Mouse (Mus musculus) thymus, postnatal 0 days (tissue): ENCODE data around the gene Cep170. TPM values are rescaled to one million over a fixed set of nuclear protein-coding genes. Genes with fewer than 3 reads are reported as not detected.
"Not testable (repeated sequence)": the region's sequence is repeated elsewhere in the genome, so short reads cannot be mapped to it uniquely, and the experiment has no call there.

Experiments used
- DNase-seq: peaks from one replicate; pipeline ENCODE4 v3.0.0-alpha.2; 2015; ENCODE audit warnings: low spot score
- polyA plus RNA-seq: library from polyadenylated mRNA; unstranded; fragments of >200 nt; fragmentation: Nextera tagmentation; extraction: Ambion mirVana; gene quantifications from 2 replicates; pipeline ENCODE4 v1.2.1, GENCODE M21; 2015

Gene Cep170
- polyA plus RNA-seq, result 15.0 and 16.4 TPM in 2 replicates

DNA sequence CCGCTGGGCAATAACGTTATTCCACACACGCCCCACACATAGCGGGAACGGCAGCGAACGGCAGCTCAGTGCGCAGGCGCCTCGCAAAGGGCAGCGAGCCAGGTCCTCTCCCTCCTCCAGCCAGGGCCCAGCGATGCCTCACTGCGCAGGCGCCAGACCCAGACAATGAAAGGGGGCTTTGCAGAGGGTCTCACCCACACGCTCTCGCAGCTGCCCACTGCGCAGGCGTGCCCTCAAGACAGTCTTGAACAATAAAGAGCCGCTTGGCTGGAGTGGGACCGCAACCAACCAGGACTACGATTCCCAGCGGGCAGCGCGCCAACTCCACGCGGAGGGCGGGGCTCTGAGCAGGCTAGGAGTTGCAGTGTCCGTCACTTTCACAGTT is at the start of gene Cep170:
TSS of gene Cep170 (minus strand) at position 32 of the 385 bp plus-strand sequence.
- peak; percentile 93 for DNase-seq

DNA sequence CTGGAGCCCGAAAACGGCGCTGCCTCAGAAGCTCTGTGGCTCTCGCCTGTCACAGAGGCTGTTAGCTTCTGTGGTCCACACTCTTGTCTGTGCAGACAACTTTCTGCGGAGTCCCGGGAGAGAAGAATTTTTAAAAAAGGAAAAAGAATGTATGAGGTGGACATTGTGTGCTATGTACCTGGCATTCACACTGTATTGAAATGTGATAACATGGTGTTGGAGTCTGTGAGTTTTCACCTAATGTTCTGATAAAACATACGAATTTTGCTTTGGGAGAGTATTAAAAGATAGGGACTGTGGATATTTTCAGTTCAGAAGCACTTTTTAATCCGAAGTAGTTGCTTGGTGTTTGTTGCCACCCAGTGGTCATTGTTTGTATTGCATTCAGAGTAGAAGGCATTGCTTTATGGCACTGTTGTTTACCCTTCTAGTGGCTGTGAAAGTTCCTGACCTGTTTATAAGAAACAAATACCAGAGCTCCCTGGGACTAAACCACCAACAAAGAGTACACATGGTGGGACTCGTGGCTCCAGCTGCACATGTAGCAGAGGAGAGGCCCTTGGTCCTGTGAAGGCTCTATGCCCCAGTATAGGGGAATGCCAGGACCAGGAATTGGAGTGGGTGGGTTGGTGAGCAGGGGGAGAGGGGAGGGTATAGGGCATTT is 48.2 kb upstream of the Cep170 start:
- DNase-seq, result peak; percentile 77

DNA sequence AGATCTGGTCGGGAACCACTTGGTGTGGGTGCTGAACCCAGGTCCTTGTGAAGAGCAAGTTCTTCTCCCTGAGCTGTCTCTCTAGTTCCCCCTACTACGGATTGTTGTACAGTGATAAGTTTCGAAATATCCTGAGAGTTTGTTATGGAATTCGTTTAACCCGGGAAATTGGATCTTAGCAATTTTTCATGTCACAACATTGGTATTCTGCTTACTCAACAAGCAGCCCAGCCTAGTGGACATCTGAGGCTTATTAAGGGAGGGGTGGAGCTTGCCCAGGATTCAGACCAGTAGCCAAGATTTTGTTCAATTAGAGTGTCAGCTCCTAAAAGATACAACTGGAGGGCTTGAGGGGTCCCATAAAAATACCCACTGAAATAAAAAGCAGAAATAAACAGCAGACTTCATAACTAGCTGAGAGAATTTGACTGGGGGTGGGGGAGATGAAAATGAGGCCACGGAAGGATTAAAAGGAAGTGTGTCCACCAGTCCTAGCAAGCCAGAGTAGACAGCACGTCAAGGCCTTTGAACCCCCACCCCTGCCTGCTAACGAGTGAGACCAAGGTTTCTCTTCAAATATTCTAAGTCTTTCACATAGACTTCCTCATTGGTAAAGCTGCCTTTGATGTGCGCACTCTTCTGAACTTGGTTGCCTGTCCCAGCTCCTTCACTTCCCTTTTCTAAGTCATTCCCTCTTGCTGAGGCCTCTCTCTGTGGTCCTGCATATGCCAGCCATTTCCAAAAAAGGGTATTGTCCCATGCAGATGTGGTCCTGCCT is 39.1 kb upstream of the Cep170 start:
- peak; percentile 16 for DNase-seq

- DNase-seq, result no peak
These were observed 37.5 kb upstream of the Cep170 start for GRCm38 (mm10) chr1:176851401-176851800.

- DNase-seq, result no peak
These were observed 35.5 kb upstream of the Cep170 start for GRCm38 (mm10) chr1:176849377-176849776.

DNA sequence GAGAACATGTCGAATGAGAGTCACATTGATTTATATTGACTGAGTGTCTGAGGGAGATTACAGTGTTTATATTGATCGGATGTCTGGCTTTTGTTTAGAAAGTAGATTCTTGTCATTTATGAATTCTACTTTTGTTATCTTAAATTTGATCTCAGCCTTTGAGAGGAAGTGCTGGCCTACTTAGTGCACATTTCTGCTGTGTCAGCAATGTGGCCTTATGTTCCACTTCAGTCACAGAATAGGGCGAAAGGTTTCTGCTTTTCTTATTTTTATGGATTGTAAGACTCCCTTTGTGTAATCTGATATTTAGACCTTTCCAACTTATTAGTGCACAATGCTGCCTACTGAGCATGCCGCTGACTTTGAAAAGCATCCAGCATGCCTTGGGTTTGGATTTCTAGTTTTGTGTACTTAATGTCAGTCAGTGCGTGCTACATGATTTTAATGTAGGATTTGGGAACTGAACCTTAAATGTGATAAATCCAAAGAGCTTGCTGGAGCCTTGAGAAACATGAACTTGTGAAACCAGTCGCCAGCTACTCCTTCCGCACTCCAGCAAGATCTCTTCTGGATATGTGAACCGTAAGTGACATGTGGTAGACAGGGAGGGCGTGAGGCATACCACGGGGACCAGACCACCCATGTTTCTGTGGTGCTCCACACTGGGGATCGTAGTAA is 34.9 kb upstream of the Cep170 start:
- DNase-seq, result no peak

DNA sequence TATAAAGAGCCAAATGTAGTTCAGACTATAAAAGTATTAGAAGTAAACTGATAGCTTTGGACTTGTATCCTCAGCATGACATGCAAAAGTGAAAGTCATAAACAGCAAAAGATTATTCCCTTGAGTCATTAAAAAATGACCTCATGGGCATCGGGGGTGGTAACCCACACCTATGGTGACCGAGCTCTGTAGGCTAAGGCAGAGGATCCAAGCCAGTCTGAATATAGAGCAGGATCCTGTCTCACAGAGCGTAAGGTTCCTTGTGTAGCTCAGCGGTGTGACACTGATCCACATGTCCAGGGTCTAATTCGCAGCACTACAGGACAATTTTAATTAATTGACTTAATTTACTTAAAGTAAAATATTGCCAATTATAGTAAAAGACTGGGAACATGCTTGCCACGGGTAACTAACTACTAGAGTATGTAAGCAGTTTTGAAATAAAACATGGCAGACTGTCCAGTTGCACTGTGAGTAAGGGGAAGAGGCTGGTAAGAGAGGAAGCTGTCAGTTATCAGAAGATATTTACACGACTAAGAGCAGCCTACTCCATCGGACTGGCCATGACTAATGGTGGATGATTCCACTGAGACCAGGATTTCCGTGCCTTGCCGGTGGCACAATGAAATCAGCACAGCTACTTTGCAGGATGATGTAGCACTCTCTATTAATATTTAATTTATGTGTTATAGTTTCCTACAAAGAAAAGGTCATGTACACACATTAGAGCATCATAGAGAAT is 33.4 kb upstream of the Cep170 start:
- DNase-seq, result no peak

DNA sequence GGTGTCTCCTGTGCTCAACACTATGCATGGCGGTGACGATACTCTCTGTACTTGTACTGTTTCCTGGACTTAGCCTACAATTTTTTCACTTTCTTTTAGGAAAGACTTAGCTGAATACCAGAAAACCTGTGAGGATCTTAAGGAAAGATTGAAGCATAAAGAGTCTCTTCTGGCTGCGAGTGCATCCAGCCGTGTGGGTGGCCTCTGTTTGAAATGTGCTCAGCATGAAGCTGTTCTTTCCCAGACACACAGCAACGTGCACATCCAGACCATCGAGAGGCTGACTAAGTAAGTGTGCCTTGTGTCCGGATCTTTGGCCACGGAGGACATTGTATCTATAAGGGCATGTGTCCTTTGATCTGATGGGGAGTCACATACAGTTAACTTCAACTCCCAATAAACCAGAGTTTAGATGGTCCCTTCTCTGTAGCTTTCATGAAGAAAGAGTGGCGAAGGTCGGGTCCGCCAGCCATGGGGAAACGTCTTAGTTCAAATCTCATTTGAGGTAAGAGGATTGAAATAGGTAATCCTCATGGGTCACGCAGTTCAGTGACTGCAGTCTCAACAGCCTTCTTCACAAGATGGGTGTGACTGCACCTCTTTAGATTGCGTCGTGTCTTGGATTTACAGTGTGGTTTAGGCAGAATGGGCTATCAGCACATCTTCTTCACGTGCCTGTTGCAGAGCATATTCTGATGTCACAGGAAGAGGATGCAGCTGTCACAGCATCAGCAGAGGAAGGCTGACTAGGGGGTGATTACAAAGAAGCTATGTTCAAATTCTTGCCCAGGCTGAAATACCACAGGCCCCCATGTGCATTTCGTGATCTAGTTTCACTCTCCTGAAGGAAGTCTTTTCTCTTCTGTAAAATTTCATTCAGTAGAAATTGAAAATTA is 31.5 kb upstream of the Cep170 start:
- DNase-seq, result peak; percentile 52

- not testable (repeated sequence) for DNase-seq
These were observed 22.7 kb upstream of the Cep170 start for GRCm38 (mm10) chr1:176836562-176836961.

DNA sequence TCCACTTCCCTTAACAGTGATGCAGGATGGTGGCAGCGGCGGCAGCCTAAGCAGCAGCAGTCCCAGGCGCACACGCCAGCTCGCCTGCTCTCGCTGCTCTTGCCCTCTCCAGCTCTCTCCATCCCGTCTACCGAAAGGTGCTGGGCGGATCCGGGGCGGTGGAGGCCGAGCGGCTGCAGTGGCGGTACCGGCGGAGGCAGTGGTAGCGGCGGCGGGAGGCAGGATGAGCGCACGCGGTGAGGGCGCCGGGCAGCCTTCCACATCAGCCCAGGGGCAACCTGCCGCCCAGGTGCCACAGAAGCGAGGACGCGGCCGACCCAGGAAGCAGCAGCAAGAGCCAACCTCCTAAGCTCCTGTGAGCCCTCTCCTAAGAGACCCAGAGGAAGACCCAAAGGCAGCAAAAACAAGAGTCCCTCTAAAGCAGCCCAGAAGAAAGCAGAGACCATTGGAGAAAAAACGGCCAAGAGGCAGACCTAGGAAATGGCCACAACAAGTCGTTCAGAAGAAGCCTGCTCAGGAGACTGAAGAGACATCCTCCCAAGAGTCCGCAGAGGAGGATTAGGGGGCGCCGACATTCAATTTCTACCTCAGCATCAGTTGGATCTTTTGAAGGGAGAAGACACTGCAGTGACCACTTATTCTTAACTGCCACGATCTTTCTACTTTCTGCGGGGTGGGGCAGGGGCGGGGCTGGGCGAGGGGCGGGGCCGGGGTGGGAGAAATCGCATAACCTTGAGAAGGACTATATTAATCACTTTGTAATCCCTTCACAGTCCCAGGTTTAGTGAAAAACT is 21.8 kb upstream of the Cep170 start:
- DNase-seq, result no peak

- no peak for DNase-seq
These were observed 21.0 kb upstream of the Cep170 start for GRCm38 (mm10) chr1:176834880-176835279.

DNA sequence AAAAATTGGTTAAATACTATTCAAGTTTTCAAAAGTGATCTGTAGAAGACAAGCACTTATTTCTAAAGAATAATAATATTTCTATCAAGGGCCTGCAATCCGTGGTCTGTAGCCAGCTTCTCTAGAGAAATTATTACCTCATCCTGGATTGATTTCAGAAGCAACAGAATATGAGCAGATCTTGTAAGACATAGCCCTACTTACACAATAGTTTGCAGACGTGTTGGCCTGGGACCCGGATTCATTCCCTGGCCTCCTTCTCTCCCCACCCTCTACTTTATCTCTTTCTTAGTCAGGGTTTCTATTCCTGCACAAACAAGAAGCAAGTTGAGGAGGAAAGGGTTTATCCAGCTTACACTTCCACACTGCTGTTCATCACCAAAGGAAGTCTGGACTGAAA is 20.1 kb upstream of the Cep170 start:
- no peak for DNase-seq

DNA sequence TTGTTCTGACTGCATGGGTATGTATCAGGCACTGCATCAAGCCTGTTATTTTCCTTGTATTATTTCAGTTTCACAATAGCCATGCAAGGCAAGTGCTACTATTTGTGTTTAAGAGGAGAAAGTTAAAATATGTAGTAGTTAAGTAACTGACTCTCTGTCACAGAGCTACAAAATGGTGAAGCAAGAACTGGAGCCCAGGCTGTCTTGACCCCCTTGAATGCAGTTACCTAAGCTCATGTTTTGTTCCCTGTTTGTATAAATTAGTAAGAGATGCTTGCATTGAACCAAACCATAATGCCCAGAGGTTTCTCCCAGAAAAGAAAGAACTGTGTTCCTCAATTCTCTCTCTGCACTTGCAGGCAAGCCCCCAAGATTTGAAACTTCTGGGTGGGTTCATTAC is 19.4 kb upstream of the Cep170 start:
- no peak for DNase-seq

GRCm38 (mm10) chr1:176832607-176833006 is 18.7 kb upstream of the Cep170 start:
- DNase-seq, result no peak

DNA sequence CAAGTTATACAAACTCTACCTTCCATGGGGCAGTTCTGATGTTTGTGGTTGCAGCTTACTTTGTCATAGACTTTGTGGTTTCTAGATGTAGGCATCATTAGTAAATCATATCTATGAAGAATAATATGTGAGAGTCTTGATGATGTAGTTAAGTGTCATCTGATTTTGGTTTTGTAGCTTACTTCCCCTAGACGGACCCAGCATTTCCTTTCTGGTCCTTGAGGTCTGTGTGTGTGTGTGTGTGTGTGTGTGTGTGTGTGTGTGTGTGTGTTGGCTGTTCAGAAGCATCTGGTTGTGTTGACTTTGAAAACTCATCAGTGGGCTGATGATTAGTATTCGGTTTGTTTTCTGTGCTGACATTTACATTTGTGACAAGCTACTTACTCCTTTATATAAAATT is 18.2 kb upstream of the Cep170 start:
- no peak for DNase-seq

DNA sequence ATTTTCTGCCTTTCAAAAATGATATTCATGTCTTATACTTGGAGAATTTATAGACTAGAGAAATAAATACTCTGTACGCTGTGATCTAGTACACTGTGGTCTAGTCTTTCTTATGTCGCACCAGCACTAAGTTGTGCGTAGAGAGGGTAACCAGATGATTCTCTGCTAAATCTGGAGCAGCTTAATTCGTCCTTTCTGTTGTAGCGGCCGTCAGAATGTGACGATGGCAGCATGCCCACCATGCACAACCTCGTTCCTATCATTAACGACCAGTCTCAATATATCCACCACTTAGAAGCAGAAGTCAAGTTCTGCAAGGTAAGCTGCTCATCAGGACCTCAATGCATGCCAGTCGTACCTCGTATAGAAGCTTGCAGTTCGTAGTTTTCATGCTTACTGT is 14.8 kb upstream of the Cep170 start:
- no peak for DNase-seq

GRCm38 (mm10) chr1:176827945-176828485 is 14.1 kb upstream of the Cep170 start:
- no peak for DNase-seq

GRCm38 (mm10) chr1:176827365-176827764 is 13.5 kb upstream of the Cep170 start:
- no peak for DNase-seq

DNA sequence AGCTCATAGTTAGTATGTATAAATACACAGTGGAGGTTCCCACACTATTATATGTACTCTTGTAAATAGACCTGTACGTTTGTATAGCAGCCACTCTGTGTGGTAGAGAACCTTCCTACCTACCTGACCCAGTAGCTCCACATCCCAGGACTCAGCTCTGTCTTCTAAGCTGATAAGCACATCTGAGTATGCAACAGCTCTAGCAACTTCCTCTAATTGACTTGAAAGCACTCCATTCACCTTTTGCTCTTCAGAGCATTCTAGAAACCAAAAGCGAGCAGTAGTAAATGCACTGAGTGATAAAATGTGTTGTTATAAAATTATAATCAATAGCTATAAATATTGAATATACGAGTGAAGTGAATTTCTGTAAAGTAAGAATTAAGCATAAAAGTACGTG is 13.1 kb upstream of the Cep170 start:
- DNase-seq, result no peak
